Mouse (Mus musculus): ENCODE results near the gene Ptger4. TPM values are rescaled to one million over a fixed set of nuclear protein-coding genes. Genes with fewer than 3 reads are reported as not detected.
"Not testable (repeated sequence)": the region's sequence is repeated elsewhere in the genome, so short reads cannot be mapped to it uniquely, and the experiment has no call there.

Ptger4 gene
- total and polyA plus RNA-seq, 2 experiments = 0.09 to 0.65 TPM

DNA sequence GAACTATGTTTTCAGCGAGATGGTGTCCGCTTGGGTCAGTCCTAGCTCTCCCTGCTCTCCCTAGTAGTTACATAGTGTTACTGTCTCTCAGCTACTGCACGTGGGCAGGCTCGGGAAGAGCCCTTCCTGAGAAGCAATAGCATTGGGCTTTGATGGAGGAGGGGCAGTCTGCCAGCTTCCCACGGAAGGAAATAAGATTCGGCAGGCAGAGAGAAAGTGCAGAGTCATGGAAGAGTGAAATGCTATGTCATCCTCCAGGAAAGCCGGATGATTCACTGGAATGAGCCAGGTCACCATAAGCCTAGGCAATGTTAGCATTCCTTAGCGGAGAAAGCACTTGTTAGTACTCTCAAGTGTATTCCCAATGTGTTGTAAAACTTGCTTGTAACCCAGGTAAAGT is 8.5 kb downstream of the Ptger4 start:
- DNase-seq (ENCODE audit: extremely low read depth, low read depth, low spot score) = peak; percentile 23
- Histone ChIP-seq H3K36me3 (ENCODE audit: control insufficient read depth, insufficient read depth, low read length) (no peaks in the 10 kb centered on the region), H3K4me1 (ENCODE audit: control insufficient read depth, insufficient read depth, low read length) (peaks cover 4% of the 10 kb centered on the region; the same call in 1 of the 2 replicates), H3K27ac (replicated peaks; ENCODE audit: insufficient read depth, low read depth, low read length) (no peak overlapping the region), H3K27me3 (ENCODE audit: control insufficient read depth, insufficient read depth, low read length) (no peaks in the 10 kb centered on the region), H3K79me2 (ENCODE audit: control insufficient read depth, insufficient read depth, low read length) (no peaks in the 10 kb centered on the region), H3K4me3 (ENCODE audit: insufficient read depth, low read depth, low read length) (no peak overlapping the region), H3K9ac (ENCODE audit: low read depth, low read length) (no peak overlapping the region)
- WGBS = 36% methylated on average over 8 of the region's 8 CpGs
- TF ChIP-seq CTCF (IDR thresholded peaks at IDR 0.05; ENCODE audit: low read depth, low read length) (no peak), POLR2A (IDR thresholded peaks at IDR 0.05; ENCODE audit: extremely low read depth, insufficient read depth, low read length) (no peak)

DNA sequence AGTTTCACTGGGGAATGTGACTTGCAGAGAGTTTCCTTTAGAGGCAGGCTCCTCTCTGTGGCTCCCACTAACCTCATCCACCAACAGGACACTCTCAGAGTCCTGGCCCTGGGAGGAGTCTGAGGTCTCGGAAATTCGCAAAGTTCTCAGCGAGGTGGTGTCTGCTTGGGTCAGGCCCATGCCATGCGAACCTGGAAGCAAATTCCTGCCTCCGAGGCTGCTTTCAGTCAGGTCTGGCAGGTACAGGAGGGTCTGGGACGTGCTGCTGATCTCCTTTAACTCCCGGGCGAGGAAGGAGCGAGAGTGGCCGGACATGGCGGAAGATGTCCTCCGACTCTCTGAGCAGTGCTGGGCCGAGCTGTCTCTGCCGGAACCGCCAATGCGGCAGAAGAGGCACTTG is 9.3 kb downstream of the Ptger4 start:
- TF ChIP-seq CTCF (IDR thresholded peaks at IDR 0.05; ENCODE audit: low read depth, low read length) (no peak), POLR2A (IDR thresholded peaks at IDR 0.05; ENCODE audit: extremely low read depth, insufficient read depth, low read length) (no peak)
- Histone ChIP-seq H3K27ac (replicated peaks; ENCODE audit: insufficient read depth, low read depth, low read length) (no peak overlapping the region), H3K36me3 (ENCODE audit: control insufficient read depth, insufficient read depth, low read length) (no peaks in the 10 kb centered on the region), H3K79me2 (ENCODE audit: control insufficient read depth, insufficient read depth, low read length) (no peaks in the 10 kb centered on the region), H3K27me3 (ENCODE audit: control insufficient read depth, insufficient read depth, low read length) (no peaks in the 10 kb centered on the region), H3K4me3 (ENCODE audit: insufficient read depth, low read depth, low read length) (no peak overlapping the region), H3K4me1 (ENCODE audit: control insufficient read depth, insufficient read depth, low read length) (peaks cover 4% of the 10 kb centered on the region; the same call in 1 of the 2 replicates), H3K9ac (ENCODE audit: low read depth, low read length) (no peak overlapping the region)
- DNase-seq (ENCODE audit: extremely low read depth, low read depth, low spot score) = no peak
- WGBS = 85% methylated on average over 16 of the region's 16 CpGs

DNA sequence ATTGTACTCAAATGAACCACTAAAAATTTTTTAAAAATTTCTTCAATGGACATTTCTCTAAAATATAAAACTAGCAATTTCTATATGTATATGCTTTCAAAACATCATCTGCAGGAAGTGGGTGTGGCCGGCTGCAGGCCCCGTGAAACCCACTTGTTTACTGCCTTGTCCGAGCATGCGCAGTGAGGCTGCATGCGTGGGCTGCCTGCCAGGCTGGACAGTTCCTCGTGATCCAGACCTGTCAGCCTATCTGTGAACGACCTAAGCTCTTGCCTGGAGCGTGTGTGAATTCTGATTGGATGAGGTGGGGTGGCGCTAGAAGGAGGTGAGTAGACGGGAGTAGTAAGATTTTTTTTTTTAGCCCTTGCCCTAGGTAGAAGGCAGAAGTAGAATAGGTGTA is 13.2 kb downstream of the Ptger4 start:
- not testable (repeated sequence) for H3K27ac ChIP-seq (replicated peaks; ENCODE audit: insufficient read depth, low read depth, low read length); H3K4me1 ChIP-seq (ENCODE audit: control insufficient read depth, insufficient read depth, low read length); H3K9ac ChIP-seq (ENCODE audit: low read depth, low read length); DNase-seq (ENCODE audit: extremely low read depth, low read depth, low spot score); H3K4me3 ChIP-seq (ENCODE audit: insufficient read depth, low read depth, low read length); H3K36me3 ChIP-seq (ENCODE audit: control insufficient read depth, insufficient read depth, low read length); H3K79me2 ChIP-seq (ENCODE audit: control insufficient read depth, insufficient read depth, low read length); H3K27me3 ChIP-seq (ENCODE audit: control insufficient read depth, insufficient read depth, low read length)
- WGBS = 83% methylated on average over 10 of the region's 10 CpGs

DNA sequence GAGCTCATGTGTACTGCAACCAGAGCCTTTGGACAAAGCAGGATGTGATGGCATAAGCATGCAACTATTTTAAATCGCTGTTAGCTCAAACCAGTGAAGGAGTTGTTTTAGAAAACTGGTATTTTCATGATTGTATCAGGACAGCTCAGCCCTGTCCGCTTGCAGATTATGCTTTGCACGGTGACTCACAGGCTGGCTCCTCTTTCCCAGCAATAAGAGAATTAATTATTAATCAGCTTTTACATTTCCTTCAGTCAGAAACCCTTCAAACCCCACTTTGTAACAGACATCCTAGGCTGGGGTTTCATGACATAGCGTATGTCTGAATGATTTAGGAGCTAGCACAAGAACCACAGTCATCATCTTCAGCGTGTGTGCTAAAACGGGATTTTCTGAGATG is 23.5 kb downstream of the Ptger4 start:
- Histone ChIP-seq H3K4me1 (ENCODE audit: control insufficient read depth, insufficient read depth, low read length) (no peaks in the 10 kb centered on the region), H3K27me3 (ENCODE audit: control insufficient read depth, insufficient read depth, low read length) (no peaks in the 10 kb centered on the region), H3K9ac (ENCODE audit: low read depth, low read length) (no peak overlapping the region), H3K4me3 (ENCODE audit: insufficient read depth, low read depth, low read length) (no peak overlapping the region), H3K79me2 (ENCODE audit: control insufficient read depth, insufficient read depth, low read length) (no peaks in the 10 kb centered on the region), H3K36me3 (ENCODE audit: control insufficient read depth, insufficient read depth, low read length) (peaks cover 17% of the 10 kb centered on the region), H3K27ac (replicated peaks; ENCODE audit: insufficient read depth, low read depth, low read length) (no peak overlapping the region)
- no peak for TF ChIP-seq CTCF (IDR thresholded peaks at IDR 0.05; ENCODE audit: low read depth, low read length)
- TF ChIP-seq POLR2A (IDR thresholded peaks at IDR 0.05; ENCODE audit: extremely low read depth, insufficient read depth, low read length) = no peak
- no peak for DNase-seq (ENCODE audit: extremely low read depth, low read depth, low spot score)
- WGBS = 78% methylated on average over 6 of the region's 6 CpGs

DNA sequence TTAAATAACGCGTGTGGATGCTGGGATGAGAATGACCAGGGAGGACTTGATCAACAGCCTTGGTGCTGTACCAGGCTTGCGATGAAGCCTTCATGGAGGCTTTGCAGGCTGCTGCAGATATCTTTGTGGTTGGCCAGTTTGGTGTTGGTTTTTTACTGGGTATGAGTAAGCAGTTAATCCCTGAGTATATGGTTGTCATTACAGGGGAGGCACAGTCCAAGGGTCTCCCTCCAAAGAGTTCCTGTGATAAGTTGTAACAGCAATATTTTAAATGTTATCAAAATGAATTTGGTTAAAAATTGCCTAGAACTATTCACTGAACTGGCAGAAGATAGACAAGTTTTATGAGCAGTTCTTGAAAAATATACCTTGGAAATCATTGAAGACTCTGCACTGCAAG is 34.9 kb downstream of the Ptger4 start:
- H3K79me2 ChIP-seq (ENCODE audit: control insufficient read depth, insufficient read depth, low read length) = no peaks in the 10 kb centered on the region; the same call in 1 of the 2 replicates
- TF ChIP-seq POLR2A (IDR thresholded peaks at IDR 0.05; ENCODE audit: extremely low read depth, insufficient read depth, low read length) = no peak
- TF ChIP-seq CTCF (IDR thresholded peaks at IDR 0.05; ENCODE audit: low read depth, low read length) = no peak
- no peaks in the 10 kb centered on the region for H3K27me3 ChIP-seq (ENCODE audit: control insufficient read depth, insufficient read depth, low read length)
- no peak for DNase-seq (ENCODE audit: extremely low read depth, low read depth, low spot score)
- H3K4me3 ChIP-seq (ENCODE audit: insufficient read depth, low read depth, low read length) = no peak overlapping the region
- no peaks in the 10 kb centered on the region for H3K4me1 ChIP-seq (ENCODE audit: control insufficient read depth, insufficient read depth, low read length)
- WGBS = 98% methylated on average over 3 of the region's 3 CpGs
- H3K27ac ChIP-seq (replicated peaks; ENCODE audit: insufficient read depth, low read depth, low read length) = no peak overlapping the region
- H3K9ac ChIP-seq (ENCODE audit: low read depth, low read length) = no peak overlapping the region
- H3K36me3 ChIP-seq (ENCODE audit: control insufficient read depth, insufficient read depth, low read length) = peaks cover 21% of the 10 kb centered on the region

DNA sequence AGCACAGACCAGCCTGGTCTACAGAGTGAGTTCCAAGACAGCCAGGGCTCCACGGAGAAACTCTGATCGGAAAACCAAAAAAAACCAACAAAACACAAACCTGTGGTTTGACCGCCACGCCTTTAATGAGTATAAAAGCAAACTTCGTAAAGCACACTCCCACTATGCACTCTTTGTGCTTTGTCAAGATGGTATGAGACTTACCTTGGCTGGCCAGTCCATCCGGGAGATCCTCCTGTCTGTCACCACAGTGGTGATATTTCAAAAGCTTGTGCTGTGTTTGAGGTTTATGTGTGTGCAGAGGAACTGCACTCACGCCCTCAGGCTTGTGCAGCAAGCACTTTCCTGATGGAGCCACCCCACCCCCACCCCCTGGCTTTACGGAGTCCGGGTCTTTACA is 38.8 kb downstream of the Ptger4 start:
- Histone ChIP-seq H3K79me2 (ENCODE audit: control insufficient read depth, insufficient read depth, low read length) (peaks cover under 1% of the 10 kb centered on the region; the same call in 1 of the 2 replicates), H3K27me3 (ENCODE audit: control insufficient read depth, insufficient read depth, low read length) (no peaks in the 10 kb centered on the region), H3K4me3 (ENCODE audit: insufficient read depth, low read depth, low read length) (no peak overlapping the region), H3K9ac (ENCODE audit: low read depth, low read length) (no peak overlapping the region), H3K36me3 (ENCODE audit: control insufficient read depth, insufficient read depth, low read length) (peaks cover 4% of the 10 kb centered on the region; the same call in 1 of the 2 replicates), H3K4me1 (ENCODE audit: control insufficient read depth, insufficient read depth, low read length) (no peaks in the 10 kb centered on the region), H3K27ac (replicated peaks; ENCODE audit: insufficient read depth, low read depth, low read length) (no peak overlapping the region)
- WGBS = 93% methylated on average over 9 of the region's 9 CpGs
- no peak for DNase-seq (ENCODE audit: extremely low read depth, low read depth, low spot score)
- no peak for TF ChIP-seq CTCF (IDR thresholded peaks at IDR 0.05; ENCODE audit: low read depth, low read length)
- TF ChIP-seq POLR2A (IDR thresholded peaks at IDR 0.05; ENCODE audit: extremely low read depth, insufficient read depth, low read length) = no peak

Measured in liver, adult 2 months (tissue).